Mouse (Mus musculus) hindlimb bud, embryonic 11.5 days (tissue): ENCODE results near the gene Gm20489.

Experiments used
- DNase-seq: peaks from one replicate; pipeline ENCODE4 v3.0.0-alpha.2; 2012; ENCODE audit warnings: low read depth, low spot score; ENCODE audit errors: extremely low spot score

Gm20489 gene

GRCm38 (mm10) chrX:101268755-101269124 is at the start of gene Gm20489:
TSS of gene Gm20489 (minus strand) at chrX:101269023.
- DNase-seq, result no peak

- no peak for DNase-seq
Observed at GRCm38 (mm10) chrX:101313625-101314359, 45.0 kb upstream of the Gm20489 start.

GRCm38 (mm10) chrX:101309299-101309698 is 40.5 kb upstream of the Gm20489 start:
- no peak for DNase-seq

GRCm38 (mm10) chrX:101304646-101305045 is 35.8 kb upstream of the Gm20489 start:
- DNase-seq, result no peak

- DNase-seq, result no peak
Observed at GRCm38 (mm10) chrX:101301654-101302053, 32.8 kb upstream of the Gm20489 start.

- DNase-seq, result no peak
Observed at GRCm38 (mm10) chrX:101300427-101301030, 31.7 kb upstream of the Gm20489 start.

GRCm38 (mm10) chrX:101299473-101300426 is 30.9 kb upstream of the Gm20489 start:
- DNase-seq, result no peak

GRCm38 (mm10) chrX:101299055-101299454 is 30.2 kb upstream of the Gm20489 start, which contains the start of gene Nlgn3:
TSS of gene Nlgn3 (plus strand) at chrX:101299168.
- DNase-seq, result no peak

GRCm38 (mm10) chrX:101290111-101290510 is 21.3 kb upstream of the Gm20489 start:
- DNase-seq, result no peak

- no peak for DNase-seq
Observed at GRCm38 (mm10) chrX:101289037-101289436, 20.2 kb upstream of the Gm20489 start.

- DNase-seq, result no peak
Observed at GRCm38 (mm10) chrX:101288432-101288831, 19.6 kb upstream of the Gm20489 start.

- DNase-seq, result no peak
Observed at GRCm38 (mm10) chrX:101287543-101287942, 18.7 kb upstream of the Gm20489 start.

GRCm38 (mm10) chrX:101285953-101286670 is 17.3 kb upstream of the Gm20489 start:
- no peak for DNase-seq

GRCm38 (mm10) chrX:101285534-101285933 is 16.7 kb upstream of the Gm20489 start:
- DNase-seq, result no peak

- DNase-seq, result no peak
Observed at GRCm38 (mm10) chrX:101282813-101283212, 14.0 kb upstream of the Gm20489 start.

GRCm38 (mm10) chrX:101273875-101274738 is 5.3 kb upstream of the Gm20489 start, which contains the start of gene Med12:
TSS of gene Med12 (plus strand) at chrX:101274030.
- DNase-seq, result peak; percentile 20

- no peak for DNase-seq
Observed at GRCm38 (mm10) chrX:101273410-101273809, 4.6 kb upstream of the Gm20489 start.

- no peak for DNase-seq
Observed at GRCm38 (mm10) chrX:101268025-101268754, 633 bp downstream of the Gm20489 start, which contains the start of gene Il2rg. TSS of gene Il2rg (minus strand) at chrX:101268255.

GRCm38 (mm10) chrX:101266631-101267030 is 2.2 kb downstream of the Gm20489 start:
- no peak for DNase-seq
